ENCODE assay signal across 8 mouse cellular contexts in the genomic region with DNA sequence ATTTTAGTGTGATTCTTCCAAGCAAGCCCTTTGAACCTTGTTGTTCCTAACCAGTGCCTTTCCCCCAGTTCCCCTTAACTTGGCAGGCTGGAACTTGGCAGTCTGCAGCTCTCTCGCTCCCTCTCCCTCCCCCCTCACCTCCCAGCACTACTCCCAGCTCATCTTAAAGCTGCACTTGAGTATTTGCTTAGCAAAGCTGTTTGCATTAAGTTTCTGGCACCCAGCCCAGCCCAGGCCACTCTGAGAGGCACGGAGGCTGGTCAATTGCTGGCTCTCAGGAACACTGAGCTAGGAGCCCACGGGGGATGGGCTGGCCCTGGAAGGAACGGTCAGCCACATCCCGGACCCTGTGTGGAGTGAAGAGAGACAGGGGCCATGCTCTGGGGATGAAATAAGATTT.
DNase-seq lines count a peak whose midpoint lies in the region; ATAC-seq and TF ChIP-seq lines count a peak whose summit lies in the region.

No protein-coding gene starts in this region.

- H3K27me3 ChIP-seq in embryonic facial prominence, embryonic 10.5 days (replicated peaks; ENCODE audit: low read depth, poor library complexity, severe bottlenecking): no peaks in the 10 kb centered on the region
- H3K27me3 ChIP-seq in heart, postnatal 0 days (ENCODE audit: control insufficient read depth, insufficient read depth, low read length): no peaks in the 10 kb centered on the region

- H3K36me3 ChIP-seq in embryonic facial prominence, embryonic 10.5 days (replicated peaks): 0 out of 2 replicates have a peak, but pooled peaks cover 6% of the 10 kb centered on the region
- H3K36me3 ChIP-seq in heart, postnatal 0 days (replicated peaks; ENCODE audit: control insufficient read depth, insufficient read depth, low read length): no peaks in the 10 kb centered on the region

- no peak overlapping the region for H3K4me3 ChIP-seq in embryonic facial prominence, embryonic 10.5 days
- no peak overlapping the region for H3K4me3 ChIP-seq in heart, postnatal 0 days (ENCODE audit: low read depth, low read length)

- H3K9ac ChIP-seq in heart, postnatal 0 days (replicated peaks; ENCODE audit: low read depth, low read length): no peak overlapping the region

- H3K9me3 ChIP-seq in embryonic facial prominence, embryonic 10.5 days: no peaks in the 10 kb centered on the region
- H3K9me3 ChIP-seq in heart, postnatal 0 days (replicated peaks; ENCODE audit: control insufficient read depth, low read length): no peaks in the 10 kb centered on the region

- no peak for TF ChIP-seq CTCF in heart, postnatal 0 days (IDR thresholded peaks at IDR 0.05; ENCODE audit: low read depth)

- TF ChIP-seq EP300 in heart, postnatal 0 days (IDR thresholded peaks at IDR 0.05; ENCODE audit: low read depth): no peak

- H3K27ac ChIP-seq in embryonic facial prominence, embryonic 10.5 days (replicated peaks): no peak overlapping the region
- peak overlapping the region; percentile 82 for H3K27ac ChIP-seq in heart, postnatal 0 days (ENCODE audit: low read depth)

- WGBS in embryonic facial prominence, embryonic 10.5 days: 52% methylated on average over 5 of the region's 5 CpGs
- 4% methylated on average over 5 of the region's 5 CpGs for WGBS in heart, postnatal 0 days
- 19% methylated on average over 5 of the region's 5 CpGs for WGBS in large intestine, adult 2 months

- DNase-seq in left cerebral cortex, postnatal 4 days: peak; percentile 86
- no peak for DNase-seq in left cerebral cortex, postnatal 36 days (ENCODE audit: low spot score in 2 of 2)
- DNase-seq in embryonic facial prominence, embryonic 10.5 days (ENCODE audit: low spot score): peak; percentile 39
- peak; percentile 69 for DNase-seq in heart, postnatal 0 days (ENCODE audit: low spot score)
- DNase-seq in large intestine, adult 2 months (ENCODE audit: low read depth, low spot score): peak; percentile 56
- DNase-seq in mesoderm, embryonic 11.5 days (ENCODE audit: low read depth, low spot score): peak; percentile 47
- DNase-seq in urinary bladder, postnatal 36 days (ENCODE audit: low spot score in 2 of 2): peak; percentile 77 to 85
- DNase-seq in layer of hippocampus, adult 8-10 months (ENCODE audit: low spot score in 2 of 2): no peak

- ATAC-seq in heart, postnatal 0 days (ENCODE audit: insufficient read depth, low read depth): peak; percentile 43; the same call in 1 of the 2 replicates

- intact Hi-C loops in left cerebral cortex, postnatal 4 days (cut with DNase I): no loop called here
- intact Hi-C loops in left cerebral cortex, postnatal 36 days (cut with DNase I): no loop called here

- peaks cover 8% of the 10 kb centered on the region for H3K4me1 ChIP-seq in embryonic facial prominence, embryonic 10.5 days
- H3K4me1 ChIP-seq in heart, postnatal 0 days (ENCODE audit: control insufficient read depth, insufficient read depth): peaks cover 40% of the 10 kb centered on the region

- H3K4me2 ChIP-seq in heart, postnatal 0 days (ENCODE audit: low read depth, low read length): 0 out of 2 replicates have a peak overlapping the region, but pooled peaks have one; percentile 24

Comparison
In these comparisons a context has a peak if more than half of its experiments do, and no peak if none do; other contexts are left out.
1. DNase-seq: peak in left cerebral cortex, postnatal 4 days (single experiment), embryonic facial prominence, embryonic 10.5 days (single experiment), heart, postnatal 0 days (single experiment), large intestine, adult 2 months (single experiment), mesoderm, embryonic 11.5 days (single experiment) and urinary bladder, postnatal 36 days (2 of 2); none in left cerebral cortex, postnatal 36 days (0 of 2) and layer of hippocampus, adult 8-10 months (0 of 2).